Mouse (Mus musculus) neural tube, embryonic 11.5 days (tissue): Measurements from ENCODE around the gene Nsun2. TPM values are rescaled to one million over a fixed set of nuclear protein-coding genes. Genes with fewer than 3 reads are reported as not detected.
"Not testable (repeated sequence)": the region's sequence is repeated elsewhere in the genome, so short reads cannot be mapped to it uniquely, and the experiment has no call there.

Source experiments
- ATAC-seq: fragments of 200-750 bp; cut with Nextera tagmentation; 2 replicates; pipeline ENCODE4 v1.8.0; 2017; ENCODE audit warnings: moderate number of reproducible peaks, mild to moderate bottlenecking, moderate TSS enrichment, moderate library complexity; ENCODE audit not compliant: insufficient read depth, low FRiP score, low TSS enrichment
- DNase-seq: peaks from one replicate; pipeline ENCODE4 v3.0.0-alpha.2; 2015; ENCODE audit warnings: low spot score
- H3K27ac ChIP-seq: fragments of 300-500 bp; sonication (generic); 2 replicates; pipeline ENCODE4 v1.5.1; 2014; ENCODE audit warnings: low read depth, mild to moderate bottlenecking, low read length
- H3K27me3 ChIP-seq: fragments of 300-500 bp; sonication (generic); 2 replicates; pipeline ENCODE4 v1.6.1; 2014; ENCODE audit warnings: mild to moderate bottlenecking, low read length, mixed read lengths; ENCODE audit not compliant: control insufficient read depth, insufficient read depth
- H3K36me3 ChIP-seq: fragments of 300-500 bp; sonication (generic); 2 replicates; pipeline ENCODE4 v1.6.1; 2014; ENCODE audit warnings: mild to moderate bottlenecking, low read length, moderate library complexity, mixed read lengths; ENCODE audit not compliant: control insufficient read depth, insufficient read depth
- H3K4me1 ChIP-seq: fragments of 300-500 bp; sonication (generic); 2 replicates; pipeline ENCODE4 v1.6.1; 2014; ENCODE audit warnings: low read length, mixed read lengths; ENCODE audit not compliant: control insufficient read depth, insufficient read depth
- H3K4me2 ChIP-seq: fragments of 300-500 bp; sonication (generic); 2 replicates; pipeline ENCODE4 v1.6.1; 2014; ENCODE audit warnings: low read depth, mild to moderate bottlenecking, moderate library complexity
- H3K4me3 ChIP-seq: fragments of 300-500 bp; sonication (generic); 2 replicates; pipeline ENCODE4 v1.5.1; 2014; ENCODE audit warnings: low read depth, low read length
- H3K9ac ChIP-seq: fragments of 300-500 bp; sonication (generic); 2 replicates; pipeline ENCODE4 v1.6.1; 2014; ENCODE audit warnings: mild to moderate bottlenecking, low read length
- H3K9me3 ChIP-seq: fragments of 300-500 bp; sonication (generic); 2 replicates; pipeline ENCODE4 v1.6.1; 2016; ENCODE audit warnings: low read length; ENCODE audit not compliant: control insufficient read depth
- WGBS: fragments of 180-500 bp; shearing (Covaris S2); extraction: QIAGEN DNeasy Blood & Tissue Kit; methylation state at CpG from one replicate; pipeline ENCODE4 v1.1.7; 2014; 5-methylcytosine and 5-hydroxymethylcytosine counted together
- polyA plus RNA-seq: library from polyadenylated mRNA; unstranded; fragments of >200 nt; fragmentation: Nextera tagmentation; extraction: Ambion mirVana; gene quantifications from 2 replicates; pipeline ENCODE4 v1.2.1, GENCODE M21; 2014

Nsun2 gene
- polyA plus RNA-seq, 1 experiment from 2014 or later: 139 TPM

DNA sequence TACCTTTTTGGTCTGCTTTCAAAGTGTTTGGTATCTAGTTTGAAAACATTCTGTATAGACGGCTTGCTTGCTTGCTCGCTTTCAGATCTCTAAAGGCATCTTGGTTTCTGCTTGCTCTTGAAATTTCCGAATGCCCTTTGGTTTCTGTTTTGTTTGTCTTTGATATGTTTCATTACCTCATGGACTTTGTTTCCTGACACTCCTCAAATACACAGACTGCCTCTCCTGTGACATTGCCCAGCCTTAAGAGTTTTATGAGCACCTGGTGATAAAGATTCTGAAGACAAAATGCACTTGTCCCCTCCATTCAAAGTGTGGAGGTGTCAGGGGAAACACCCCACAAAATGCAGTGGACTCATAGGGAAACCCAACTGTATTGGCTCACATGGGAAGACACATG lies 30.4 kb downstream of the Nsun2 start:
- H3K9ac ChIP-seq: no peak overlapping the region
- no peaks in the 10 kb centered on the region for H3K27me3 ChIP-seq
- H3K4me3 ChIP-seq: no peak overlapping the region
- no peaks in the 10 kb centered on the region; the same call in 1 of the 2 replicates for H3K4me1 ChIP-seq
- H3K4me2 ChIP-seq: no peak overlapping the region
- ATAC-seq (no peak), DNase-seq (no peak)
- H3K9me3 ChIP-seq: no peaks in the 10 kb centered on the region
- 82% methylated on average over 3 of the region's 3 CpGs for WGBS
- no peak overlapping the region for H3K27ac ChIP-seq
- H3K36me3 ChIP-seq: no peaks in the 10 kb centered on the region

DNA sequence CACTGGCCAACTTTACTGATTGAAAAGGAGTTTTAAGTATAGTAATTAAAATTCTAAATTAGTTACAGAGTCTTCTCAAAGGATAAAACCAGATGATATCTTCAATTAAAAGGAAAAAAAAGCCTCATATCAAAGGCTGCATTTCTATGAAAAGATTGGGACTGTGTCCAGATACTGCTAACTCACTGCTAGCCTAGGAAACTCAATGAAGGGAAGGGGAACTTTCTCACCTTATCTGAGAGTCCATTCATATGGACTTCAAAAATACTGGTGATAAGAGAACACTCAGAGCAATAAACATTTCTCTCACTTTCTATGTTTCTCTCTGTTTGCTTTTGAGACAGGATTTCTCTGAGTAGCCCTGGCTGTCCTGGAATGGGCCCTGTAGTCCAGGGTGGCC lies 31.0 kb downstream of the Nsun2 start:
- Histone ChIP-seq H3K4me2 (no peak overlapping the region), H3K4me1 (no peaks in the 10 kb centered on the region; the same call in 1 of the 2 replicates), H3K27me3 (no peaks in the 10 kb centered on the region), H3K9me3 (no peaks in the 10 kb centered on the region), H3K27ac (no peak overlapping the region), H3K36me3 (no peaks in the 10 kb centered on the region), H3K4me3 (no peak overlapping the region), H3K9ac (no peak overlapping the region)
- no peak for ATAC-seq
- no peak for DNase-seq

DNA sequence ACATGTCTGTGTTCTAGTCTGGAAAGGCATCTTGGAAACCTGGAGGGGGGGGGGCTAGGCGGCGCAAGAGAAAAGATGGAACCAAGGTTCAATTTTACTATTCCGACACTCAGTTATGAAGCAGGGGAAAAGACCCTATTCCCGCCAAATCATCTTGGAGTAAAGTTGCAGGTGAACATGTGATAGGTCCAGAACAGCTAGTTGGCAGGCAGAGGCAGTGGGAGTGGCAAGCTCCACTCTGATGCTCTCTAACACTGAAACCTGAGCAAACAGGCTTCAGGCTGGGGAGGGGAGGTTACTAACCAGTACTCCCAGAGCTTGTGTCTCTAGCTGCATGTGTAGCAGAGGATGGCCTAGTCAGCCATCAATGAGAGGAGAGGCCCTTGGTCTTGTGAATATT lies 31.9 kb downstream of the Nsun2 start:
- not testable (repeated sequence) for H3K4me1 ChIP-seq, DNase-seq, ATAC-seq, H3K27me3 ChIP-seq, H3K36me3 ChIP-seq, H3K4me2 ChIP-seq, H3K9me3 ChIP-seq, H3K27ac ChIP-seq, H3K4me3 ChIP-seq, H3K9ac ChIP-seq
- 96% methylated on average over 4 of the region's 4 CpGs for WGBS

DNA sequence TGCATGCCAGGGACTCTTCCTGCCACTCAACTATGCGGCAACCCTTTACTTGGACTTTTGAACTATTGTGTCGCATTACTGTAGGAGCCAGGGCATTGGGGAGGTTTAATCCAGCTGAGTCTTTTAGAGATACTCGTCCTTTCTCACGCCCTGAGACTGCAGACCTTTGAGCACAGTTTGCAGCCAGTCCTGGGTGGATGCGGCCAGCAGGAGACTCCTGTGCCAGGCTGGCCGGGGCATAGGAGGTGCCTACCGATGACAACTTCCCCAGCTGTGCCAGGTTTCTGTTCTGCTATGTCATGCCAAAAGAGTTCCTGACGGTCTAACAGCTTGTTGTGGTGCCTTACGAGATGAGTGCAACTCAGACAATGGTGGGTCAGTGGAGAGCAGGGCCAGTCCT lies 35.7 kb downstream of the Nsun2 start:
- Histone ChIP-seq H3K9me3 (no peaks in the 10 kb centered on the region), H3K27ac (no peak overlapping the region), H3K36me3 (no peaks in the 10 kb centered on the region), H3K27me3 (no peaks in the 10 kb centered on the region), H3K4me1 (no peaks in the 10 kb centered on the region), H3K4me3 (no peak overlapping the region), H3K9ac (no peak overlapping the region), H3K4me2 (no peak overlapping the region)
- DNase-seq: no peak
- ATAC-seq: no peak
- WGBS: 86% methylated on average over 9 of the region's 9 CpGs

DNA sequence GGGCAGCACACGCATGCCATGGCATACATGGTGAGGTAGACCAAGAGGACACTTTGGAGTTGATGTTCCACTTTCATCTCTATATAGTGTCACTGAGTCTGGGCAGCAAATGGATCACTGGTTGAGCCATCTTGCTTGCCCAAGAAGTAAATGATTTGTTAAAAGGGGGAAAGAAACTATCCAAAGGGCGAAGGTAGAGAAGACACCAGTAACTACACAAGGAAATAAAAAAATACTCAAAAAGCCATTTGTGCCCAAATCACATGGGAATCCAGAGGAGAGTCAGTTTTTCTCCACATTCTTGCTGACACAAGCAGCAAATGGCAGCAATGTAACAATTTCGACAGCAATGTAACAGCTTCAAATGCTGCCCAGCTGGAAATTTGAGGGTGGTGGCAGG lies 39.0 kb downstream of the Nsun2 start:
- Histone ChIP-seq H3K4me1 (no peaks in the 10 kb centered on the region), H3K9me3 (no peaks in the 10 kb centered on the region)
- WGBS: 91% methylated on average over 3 of the region's 3 CpGs

DNA sequence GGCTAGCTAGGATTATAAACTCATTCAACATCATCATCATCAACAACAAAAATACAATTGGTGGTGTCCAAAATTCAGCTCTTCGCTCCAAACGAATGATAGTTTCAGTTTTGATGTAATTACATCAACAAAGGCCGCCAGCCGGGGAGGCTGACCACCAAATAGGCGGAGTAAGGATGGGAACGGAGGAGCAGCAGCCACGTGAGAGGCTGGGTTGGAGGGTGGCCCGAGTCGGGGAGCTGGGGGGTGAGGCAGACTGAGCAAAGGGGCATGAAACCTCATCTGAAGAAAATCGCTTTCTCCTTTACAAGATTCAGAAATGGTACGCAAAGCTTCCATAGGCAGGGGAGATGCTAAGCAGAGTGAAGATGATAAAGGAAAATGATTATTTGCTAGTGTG lies 43.1 kb downstream of the Nsun2 start:
- 59% methylated on average over 11 of the region's 11 CpGs for WGBS
- DNase-seq: no peak

More for the DNA sequence above, 39.0 kb downstream of the Nsun2 start:
- H3K4me3 ChIP-seq: no peak overlapping the region
- DNase-seq (no peak), ATAC-seq (no peak)
- no peak overlapping the region for H3K4me2 ChIP-seq
- H3K9ac ChIP-seq: no peak overlapping the region
- H3K27me3 ChIP-seq: no peaks in the 10 kb centered on the region
- no peak overlapping the region for H3K27ac ChIP-seq
- no peaks in the 10 kb centered on the region for H3K36me3 ChIP-seq

DNA sequence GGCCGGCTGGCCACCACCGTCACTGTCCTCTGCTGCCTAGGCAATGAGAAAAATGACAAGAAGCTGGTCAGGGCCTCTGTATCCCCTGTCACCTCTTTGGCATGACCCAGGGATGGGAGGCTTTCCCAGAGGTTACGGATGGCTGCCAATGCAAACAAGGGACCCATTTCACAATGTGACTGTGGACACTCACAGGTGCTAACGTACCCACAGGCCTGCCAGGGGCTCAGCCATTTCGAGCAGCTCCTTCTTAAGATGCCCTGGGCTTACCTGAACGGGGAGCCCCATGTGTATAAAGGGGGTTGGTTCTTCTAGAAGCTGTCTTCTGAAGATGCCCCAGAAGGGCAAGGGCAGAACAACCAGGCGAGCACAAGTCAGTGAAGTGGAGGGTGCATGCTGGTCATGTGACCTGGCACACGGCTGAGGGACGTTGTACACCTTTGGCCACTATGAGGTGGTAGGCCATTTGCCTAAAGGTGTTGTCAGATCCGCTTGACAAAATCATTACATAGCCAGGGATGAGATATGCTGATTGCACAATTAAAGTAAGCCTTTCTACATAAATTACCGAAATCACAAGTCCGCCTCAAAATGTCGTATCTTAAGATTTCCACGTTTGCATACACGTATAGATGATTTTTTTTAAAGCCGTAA lies 43.8 kb downstream of the Nsun2 start:
- 86% methylated on average over 16 of the region's 16 CpGs for WGBS
- no peaks in the 10 kb centered on the region for H3K4me1 ChIP-seq
- no peak overlapping the region for H3K4me2 ChIP-seq
- no peaks in the 10 kb centered on the region for H3K36me3 ChIP-seq
- no peaks in the 10 kb centered on the region for H3K9me3 ChIP-seq
- no peak overlapping the region for H3K9ac ChIP-seq
- ATAC-seq (no peak), DNase-seq (no peak)
- no peak overlapping the region for H3K4me3 ChIP-seq
- no peak overlapping the region for H3K27ac ChIP-seq
- no peaks in the 10 kb centered on the region for H3K27me3 ChIP-seq

More for the DNA sequence above, 43.1 kb downstream of the Nsun2 start:
- Histone ChIP-seq H3K9me3 (no peaks in the 10 kb centered on the region), H3K27me3 (no peaks in the 10 kb centered on the region), H3K9ac (no peak overlapping the region), H3K4me1 (no peaks in the 10 kb centered on the region), H3K36me3 (no peaks in the 10 kb centered on the region), H3K4me3 (no peak overlapping the region), H3K4me2 (no peak overlapping the region), H3K27ac (no peak overlapping the region)
- ATAC-seq: no peak

DNA sequence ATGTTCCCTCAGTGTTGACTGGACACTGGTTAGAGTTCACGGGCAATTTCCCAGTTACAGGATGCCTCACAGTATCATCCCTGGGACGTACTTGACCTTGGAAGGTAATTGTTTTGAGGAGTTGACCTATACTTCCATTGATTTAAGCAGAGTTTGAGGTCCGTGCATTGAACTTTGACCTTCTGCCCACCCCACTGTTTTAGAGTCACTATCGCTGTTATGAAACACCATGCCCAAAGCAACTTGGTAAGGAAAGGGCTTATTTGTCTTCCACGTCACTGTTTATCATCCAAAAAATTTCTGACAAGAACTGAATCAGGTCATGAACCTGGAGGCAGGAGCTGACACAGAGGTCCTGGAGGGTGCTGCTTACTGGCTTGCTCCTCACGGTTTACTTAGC lies 48.9 kb downstream of the Nsun2 start:
- H3K27me3 ChIP-seq: no peaks in the 10 kb centered on the region
- no peaks in the 10 kb centered on the region for H3K9me3 ChIP-seq
- ATAC-seq (no peak), DNase-seq (no peak)
- no peak overlapping the region for H3K27ac ChIP-seq
- no peak overlapping the region for H3K4me3 ChIP-seq
- no peak overlapping the region for H3K4me2 ChIP-seq
- 88% methylated on average over 6 of the region's 6 CpGs for WGBS
- H3K36me3 ChIP-seq: no peaks in the 10 kb centered on the region
- H3K4me1 ChIP-seq: no peaks in the 10 kb centered on the region
- H3K9ac ChIP-seq: no peak overlapping the region

DNA sequence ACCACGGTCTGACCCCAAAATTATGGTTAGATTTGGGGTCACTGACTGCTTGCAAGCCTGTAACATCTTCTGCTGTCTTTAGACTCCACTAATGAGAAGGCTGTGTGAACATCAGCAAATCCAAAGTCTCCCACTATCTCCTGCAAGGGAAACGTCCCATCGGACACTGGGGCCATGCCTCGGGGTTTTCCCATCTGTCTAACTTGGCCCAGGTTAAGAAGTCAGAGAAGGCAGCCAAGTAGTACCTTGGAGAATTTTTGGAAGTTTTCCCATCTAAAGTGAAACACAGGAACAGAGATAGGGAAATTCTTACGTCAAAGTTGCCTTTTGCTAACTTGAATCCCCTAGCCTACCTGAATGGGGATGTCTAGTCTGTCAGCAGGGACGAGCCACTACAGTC lies 50.0 kb downstream of the Nsun2 start:
- H3K4me2 ChIP-seq: no peak overlapping the region
- H3K27me3 ChIP-seq: no peaks in the 10 kb centered on the region
- 89% methylated on average over 6 of the region's 6 CpGs for WGBS
- H3K4me1 ChIP-seq: no peaks in the 10 kb centered on the region
- no peak for ATAC-seq
- H3K36me3 ChIP-seq: no peaks in the 10 kb centered on the region
- H3K27ac ChIP-seq: no peak overlapping the region
- H3K9me3 ChIP-seq: no peaks in the 10 kb centered on the region
- no peak for DNase-seq
- H3K4me3 ChIP-seq: no peak overlapping the region
- no peak overlapping the region for H3K9ac ChIP-seq
